Mouse (Mus musculus): ENCODE data around the gene Ptpre. TPM values are rescaled to one million over a fixed set of nuclear protein-coding genes. Genes with fewer than 3 reads are reported as not detected.
"Not testable (repeated sequence)": the region's sequence is repeated elsewhere in the genome, so short reads cannot be mapped to it uniquely, and the experiment has no call there.

Ptpre gene
- 1.9 and 2.5 TPM in 2 replicates for polyA plus RNA-seq (2014; fragmentation: Nextera tagmentation; extraction: Ambion mirVana)

- H3K9me3 ChIP-seq (replicated peaks; ENCODE audit: control insufficient read depth, low read length) = no peaks in the 10 kb centered on the region
- H3K4me2 ChIP-seq (ENCODE audit: low read length) = peak within 1 kb of the TSS; percentile 92
- H3K9ac ChIP-seq (ENCODE audit: low read length) = peak within 1 kb of the TSS; percentile 72
- DNase-seq (ENCODE audit: low spot score) (peak; percentile 86), ATAC-seq (peak; percentile 96)
- H3K4me3 ChIP-seq (ENCODE audit: low read depth, low read length) = peak within 1 kb of the TSS; percentile 56
- 4% methylated on average over 28 of the region's 28 CpGs for WGBS
- peaks cover 15% of the 10 kb centered on the region; the same call in 1 of the 2 replicates for H3K27me3 ChIP-seq (replicated peaks; ENCODE audit: control insufficient read depth, insufficient read depth, low read length)
- H3K36me3 ChIP-seq (ENCODE audit: control insufficient read depth, insufficient read depth, low read length) = no peaks in the 10 kb centered on the region
- no peak within 1 kb of the TSS for H3K27ac ChIP-seq (ENCODE audit: low read depth, low read length)
- H3K4me1 ChIP-seq (ENCODE audit: control insufficient read depth, insufficient read depth, low read length) = peaks cover 6% of the 10 kb centered on the region
Observed at GRCm38 (mm10) chr7:135537341-135537901, at the start of gene Ptpre. Ptpre (plus strand) TSS chr7:135537481.

DNA sequence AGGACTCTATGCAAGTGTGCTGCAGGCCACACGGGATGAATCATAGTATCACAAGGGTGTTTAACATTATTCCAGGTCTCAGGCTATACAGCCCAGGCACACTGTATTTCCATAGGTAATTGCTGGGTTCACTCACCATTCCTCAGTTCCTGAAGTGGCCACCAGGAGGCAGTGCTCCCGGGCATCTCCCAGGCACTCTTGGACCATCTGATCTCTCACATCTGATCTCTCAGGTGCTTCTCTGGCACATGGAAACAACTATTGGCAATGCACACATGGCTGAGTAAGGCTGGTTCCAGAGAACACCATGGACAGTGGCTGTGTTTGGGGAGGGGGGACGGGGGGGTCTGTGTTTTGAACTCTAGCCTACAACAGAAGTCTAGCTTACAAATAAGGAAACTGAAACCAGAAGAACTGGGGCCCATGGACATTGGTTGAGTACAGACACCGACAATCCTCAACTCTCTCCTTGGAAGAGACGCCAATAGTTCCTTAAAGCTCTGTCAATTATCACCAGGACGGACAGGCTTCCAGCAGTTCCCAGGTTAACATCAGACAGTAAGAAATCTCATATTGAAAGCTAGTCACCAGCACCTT is 49.0 kb upstream of the Ptpre start:
- Histone ChIP-seq H3K27ac (ENCODE audit: low read depth, low read length) (no peak overlapping the region), H3K4me3 (ENCODE audit: low read depth, low read length) (no peak overlapping the region), H3K27me3 (replicated peaks; ENCODE audit: control insufficient read depth, insufficient read depth, low read length) (no peaks in the 10 kb centered on the region), H3K4me2 (ENCODE audit: low read length) (no peak overlapping the region), H3K9ac (ENCODE audit: low read length) (no peak overlapping the region), H3K4me1 (ENCODE audit: control insufficient read depth, insufficient read depth, low read length) (peaks cover 11% of the 10 kb centered on the region), H3K9me3 (replicated peaks; ENCODE audit: control insufficient read depth, low read length) (peaks cover 4% of the 10 kb centered on the region; the same call in 1 of the 2 replicates), H3K36me3 (ENCODE audit: control insufficient read depth, insufficient read depth, low read length) (no peaks in the 10 kb centered on the region)
- no peak for ATAC-seq
- WGBS = 69% methylated on average over 6 of the region's 6 CpGs
- no peak for DNase-seq (ENCODE audit: low spot score)

DNA sequence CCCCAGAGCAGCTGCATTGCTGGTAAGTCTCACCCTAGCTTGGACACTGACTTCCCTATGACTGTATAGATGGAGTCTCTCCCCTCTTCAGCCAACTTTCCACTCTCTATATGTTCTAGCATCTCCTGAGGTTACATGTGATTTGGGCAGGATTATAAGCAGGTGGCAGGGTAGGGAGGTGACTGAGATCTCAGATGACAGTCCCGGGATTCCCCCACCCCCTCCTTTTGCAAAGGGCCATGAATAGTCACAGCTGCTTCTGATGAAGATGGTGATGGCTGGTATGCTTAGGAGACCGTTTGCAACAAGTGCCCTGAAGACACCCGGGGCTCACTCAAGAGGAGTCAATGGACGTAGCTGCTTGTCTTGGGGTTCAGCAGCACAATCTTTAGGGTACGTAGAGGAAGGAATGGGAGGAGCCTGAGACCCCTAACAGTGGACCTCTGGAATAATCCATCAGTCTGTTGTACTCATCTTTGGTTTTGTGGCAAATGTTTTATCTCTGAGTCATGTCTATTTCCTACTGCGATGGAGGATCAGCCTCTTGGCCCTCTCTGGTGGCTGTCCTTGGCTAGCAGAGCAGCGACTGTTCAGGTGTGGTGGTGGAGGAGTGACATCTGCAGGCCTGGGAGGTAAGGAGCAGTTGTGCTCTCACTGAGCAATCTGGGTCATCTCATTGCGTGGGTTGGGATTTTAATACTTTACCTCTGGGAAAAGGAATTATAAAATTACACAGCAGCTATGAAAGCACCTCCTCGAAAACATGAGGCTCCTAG is 47.4 kb upstream of the Ptpre start:
- peaks cover 8% of the 10 kb centered on the region; the same call in 1 of the 2 replicates for H3K4me1 ChIP-seq (ENCODE audit: control insufficient read depth, insufficient read depth, low read length)
- H3K4me2 ChIP-seq (ENCODE audit: low read length) = no peak overlapping the region
- no peak for ATAC-seq
- no peaks in the 10 kb centered on the region for H3K27me3 ChIP-seq (replicated peaks; ENCODE audit: control insufficient read depth, insufficient read depth, low read length)
- DNase-seq (ENCODE audit: low spot score) = no peak
- H3K4me3 ChIP-seq (ENCODE audit: low read depth, low read length) = no peak overlapping the region
- peaks cover 4% of the 10 kb centered on the region; the same call in 1 of the 2 replicates for H3K9me3 ChIP-seq (replicated peaks; ENCODE audit: control insufficient read depth, low read length)
- no peak overlapping the region for H3K27ac ChIP-seq (ENCODE audit: low read depth, low read length)
- WGBS = 81% methylated on average over 9 of the region's 9 CpGs
- H3K36me3 ChIP-seq (ENCODE audit: control insufficient read depth, insufficient read depth, low read length) = no peaks in the 10 kb centered on the region
- no peak overlapping the region for H3K9ac ChIP-seq (ENCODE audit: low read length)

DNA sequence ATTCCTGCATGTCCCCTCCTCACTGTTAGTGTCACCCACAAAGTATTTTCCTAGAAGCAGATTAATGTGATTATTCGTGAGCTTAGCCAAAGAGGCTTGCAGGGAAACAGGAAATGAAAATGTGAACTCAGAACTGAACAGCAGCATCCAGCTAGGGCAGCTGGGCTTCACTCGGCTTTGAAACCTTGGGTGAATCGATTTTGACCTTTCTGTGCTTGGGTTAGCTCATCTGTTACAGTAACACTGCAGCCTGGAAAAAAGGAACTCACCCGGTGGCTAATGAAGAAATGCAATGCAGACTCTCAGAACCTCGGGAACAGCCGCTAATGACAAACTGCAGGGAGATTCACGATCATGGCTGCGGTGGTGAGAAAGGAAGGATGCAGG is 46.8 kb upstream of the Ptpre start:
- DNase-seq (ENCODE audit: low spot score) = no peak
- ATAC-seq = no peak
- Histone ChIP-seq H3K27me3 (replicated peaks; ENCODE audit: control insufficient read depth, insufficient read depth, low read length) (no peaks in the 10 kb centered on the region), H3K9ac (ENCODE audit: low read length) (no peak overlapping the region), H3K4me3 (ENCODE audit: low read depth, low read length) (no peak overlapping the region), H3K9me3 (replicated peaks; ENCODE audit: control insufficient read depth, low read length) (peaks cover 4% of the 10 kb centered on the region; the same call in 1 of the 2 replicates), H3K27ac (ENCODE audit: low read depth, low read length) (no peak overlapping the region), H3K36me3 (ENCODE audit: control insufficient read depth, insufficient read depth, low read length) (no peaks in the 10 kb centered on the region), H3K4me2 (ENCODE audit: low read length) (no peak overlapping the region), H3K4me1 (ENCODE audit: control insufficient read depth, insufficient read depth, low read length) (peaks cover 4% of the 10 kb centered on the region; the same call in 1 of the 2 replicates)
- 74% methylated on average over 8 of the region's 8 CpGs for WGBS

- Histone ChIP-seq H3K36me3 (ENCODE audit: control insufficient read depth, insufficient read depth, low read length) (no peaks in the 10 kb centered on the region), H3K27me3 (replicated peaks; ENCODE audit: control insufficient read depth, insufficient read depth, low read length) (no peaks in the 10 kb centered on the region), H3K27ac (ENCODE audit: low read depth, low read length) (no peak overlapping the region), H3K4me2 (ENCODE audit: low read length) (no peak overlapping the region), H3K4me1 (ENCODE audit: control insufficient read depth, insufficient read depth, low read length) (no peaks in the 10 kb centered on the region), H3K9ac (ENCODE audit: low read length) (no peak overlapping the region), H3K4me3 (ENCODE audit: low read depth, low read length) (no peak overlapping the region), H3K9me3 (replicated peaks; ENCODE audit: control insufficient read depth, low read length) (peaks cover 4% of the 10 kb centered on the region; the same call in 1 of the 2 replicates)
- DNase-seq (ENCODE audit: low spot score) (no peak), ATAC-seq (no peak)
- 56% methylated on average over 3 of the region's 3 CpGs for WGBS
Observed at GRCm38 (mm10) chr7:135495303-135495702, 42.0 kb upstream of the Ptpre start.

- H3K4me1 ChIP-seq (ENCODE audit: control insufficient read depth, insufficient read depth, low read length) = no peaks in the 10 kb centered on the region
- WGBS = 86% methylated on average over 2 of the region's 3 CpGs
- no peak overlapping the region for H3K9ac ChIP-seq (ENCODE audit: low read length)
- ATAC-seq (no peak), DNase-seq (ENCODE audit: low spot score) (no peak)
- H3K9me3 ChIP-seq (replicated peaks; ENCODE audit: control insufficient read depth, low read length) = no peaks in the 10 kb centered on the region
- no peaks in the 10 kb centered on the region for H3K36me3 ChIP-seq (ENCODE audit: control insufficient read depth, insufficient read depth, low read length)
- H3K4me2 ChIP-seq (ENCODE audit: low read length) = no peak overlapping the region
- no peak overlapping the region for H3K4me3 ChIP-seq (ENCODE audit: low read depth, low read length)
- H3K27me3 ChIP-seq (replicated peaks; ENCODE audit: control insufficient read depth, insufficient read depth, low read length) = no peaks in the 10 kb centered on the region
- no peak overlapping the region for H3K27ac ChIP-seq (ENCODE audit: low read depth, low read length)
Observed at GRCm38 (mm10) chr7:135498565-135499186, 38.6 kb upstream of the Ptpre start.

DNA sequence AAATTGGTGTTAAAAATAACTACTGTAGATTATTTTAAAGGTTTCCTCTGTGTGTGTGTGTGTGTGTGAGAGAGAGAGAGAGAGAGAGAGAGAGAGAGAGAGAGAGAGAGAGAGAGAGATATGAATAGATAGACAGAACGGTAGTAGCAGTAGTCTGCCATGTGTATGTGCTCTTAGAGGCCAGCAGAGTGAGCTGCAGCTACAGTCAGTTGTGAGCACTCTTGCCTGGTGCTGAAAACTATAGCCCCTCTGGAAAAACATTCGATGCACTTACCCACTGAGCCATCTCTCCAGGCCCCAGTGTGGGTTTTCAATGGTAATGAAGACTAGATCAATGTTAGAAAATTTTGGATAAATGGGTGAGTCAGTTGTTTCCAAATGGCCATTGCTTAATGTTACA is 37.9 kb upstream of the Ptpre start:
- Histone ChIP-seq H3K9ac (ENCODE audit: low read length) (no peak overlapping the region), H3K4me1 (ENCODE audit: control insufficient read depth, insufficient read depth, low read length) (no peaks in the 10 kb centered on the region), H3K9me3 (replicated peaks; ENCODE audit: control insufficient read depth, low read length) (no peaks in the 10 kb centered on the region), H3K27ac (ENCODE audit: low read depth, low read length) (no peak overlapping the region), H3K4me3 (ENCODE audit: low read depth, low read length) (no peak overlapping the region), H3K4me2 (ENCODE audit: low read length) (no peak overlapping the region), H3K36me3 (ENCODE audit: control insufficient read depth, insufficient read depth, low read length) (no peaks in the 10 kb centered on the region), H3K27me3 (replicated peaks; ENCODE audit: control insufficient read depth, insufficient read depth, low read length) (no peaks in the 10 kb centered on the region)
- ATAC-seq = no peak
- 50% methylated on average over 2 of the region's 2 CpGs for WGBS
- no peak for DNase-seq (ENCODE audit: low spot score)

DNA sequence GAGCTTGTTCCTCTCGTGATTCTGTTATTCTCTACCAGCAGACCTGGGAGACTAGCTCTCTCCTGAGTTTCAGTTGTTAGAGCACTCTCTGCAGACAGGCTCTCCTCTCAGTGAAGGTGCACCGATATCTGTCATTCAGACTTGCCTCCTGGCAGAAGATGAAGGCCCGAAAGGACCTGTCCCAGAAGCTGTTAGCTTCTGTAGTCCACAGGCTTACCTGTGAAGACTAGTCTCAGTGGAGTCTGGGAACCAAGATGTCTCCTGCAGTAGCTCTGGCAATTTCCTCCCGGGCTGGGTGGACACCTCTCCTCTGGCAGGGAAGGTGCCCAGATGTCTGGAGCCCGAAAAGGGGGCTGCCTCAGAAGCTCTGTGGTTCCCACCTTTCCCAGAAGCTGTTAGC is 30.8 kb upstream of the Ptpre start:
- H3K4me1 ChIP-seq (ENCODE audit: control insufficient read depth, insufficient read depth, low read length); DNase-seq (ENCODE audit: low spot score); H3K4me3 ChIP-seq (ENCODE audit: low read depth, low read length); H3K9me3 ChIP-seq (replicated peaks; ENCODE audit: control insufficient read depth, low read length); H3K27me3 ChIP-seq (replicated peaks; ENCODE audit: control insufficient read depth, insufficient read depth, low read length); H3K4me2 ChIP-seq (ENCODE audit: low read length); H3K27ac ChIP-seq (ENCODE audit: low read depth, low read length); ATAC-seq; H3K9ac ChIP-seq (ENCODE audit: low read length); H3K36me3 ChIP-seq (ENCODE audit: control insufficient read depth, insufficient read depth, low read length): not testable (repeated sequence)
- 92% methylated on average over 5 of the region's 5 CpGs for WGBS

All from forebrain, embryonic 14.5 days (tissue).